Mouse (Mus musculus): ENCODE data around the gene Cdh23. TPM values are rescaled to one million over a fixed set of nuclear protein-coding genes. Genes with fewer than 3 reads are reported as not detected.

Gene Cdh23
- total and polyA plus RNA-seq, 3 experiments, result 0.05 TPM; not detected in 2

DNA sequence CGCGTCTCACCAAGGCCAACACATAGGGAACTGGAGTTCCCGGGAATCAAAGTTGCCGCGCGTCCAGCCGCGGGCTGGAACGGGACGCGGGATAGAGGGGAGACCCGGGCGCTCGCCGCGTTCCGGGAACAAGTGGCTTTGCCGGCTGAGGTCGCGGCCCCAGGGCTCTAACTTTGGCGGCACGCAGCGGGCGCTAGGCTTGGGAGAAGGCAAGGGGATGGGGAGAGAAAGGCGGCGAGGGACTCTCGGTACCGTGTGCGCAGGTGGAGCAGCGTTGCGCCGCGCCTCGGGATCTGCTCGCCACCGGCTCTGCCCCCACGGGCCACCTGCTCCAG is 9.7 kb downstream of the Cdh23 start:
- Histone ChIP-seq H3K4me1 (ENCODE audit: insufficient read depth, low read depth, low read length) (no peaks in the 10 kb centered on the region), H3K9me3 (replicated peaks) (peaks cover 55% of the 10 kb centered on the region), H3K36me3 (replicated peaks) (no peaks in the 10 kb centered on the region), H3K27me3 (ENCODE audit: insufficient read depth, low read length) (no peaks in the 10 kb centered on the region), H3K4me3 (ENCODE audit: low read depth, low read length) (no peak overlapping the region)
- TF ChIP-seq TAL1 (conservative IDR thresholded peaks at IDR 0.05; ENCODE audit: low read depth, low read length) (no peak), CTCF (IDR thresholded peaks at IDR 0.05; ENCODE audit: low read depth, low read length) (no peak), POLR2AphosphoS5 (IDR thresholded peaks at IDR 0.05; ENCODE audit: insufficient replicate concordance, low read depth, low read length) (no peak), GATA1 (IDR thresholded peaks at IDR 0.05; ENCODE audit: borderline replicate concordance, low read length) (no peak), GATA2 (IDR thresholded peaks at IDR 0.05; ENCODE audit: borderline replicate concordance, low read depth, low read length) (no peak)
- DNase-seq (ENCODE audit: low spot score) (no peak), ATAC-seq (ENCODE audit: extremely low read depth, insufficient number of reproducible peaks, low FRiP score, poor library complexity, severe bottlenecking) (no peak)

DNA sequence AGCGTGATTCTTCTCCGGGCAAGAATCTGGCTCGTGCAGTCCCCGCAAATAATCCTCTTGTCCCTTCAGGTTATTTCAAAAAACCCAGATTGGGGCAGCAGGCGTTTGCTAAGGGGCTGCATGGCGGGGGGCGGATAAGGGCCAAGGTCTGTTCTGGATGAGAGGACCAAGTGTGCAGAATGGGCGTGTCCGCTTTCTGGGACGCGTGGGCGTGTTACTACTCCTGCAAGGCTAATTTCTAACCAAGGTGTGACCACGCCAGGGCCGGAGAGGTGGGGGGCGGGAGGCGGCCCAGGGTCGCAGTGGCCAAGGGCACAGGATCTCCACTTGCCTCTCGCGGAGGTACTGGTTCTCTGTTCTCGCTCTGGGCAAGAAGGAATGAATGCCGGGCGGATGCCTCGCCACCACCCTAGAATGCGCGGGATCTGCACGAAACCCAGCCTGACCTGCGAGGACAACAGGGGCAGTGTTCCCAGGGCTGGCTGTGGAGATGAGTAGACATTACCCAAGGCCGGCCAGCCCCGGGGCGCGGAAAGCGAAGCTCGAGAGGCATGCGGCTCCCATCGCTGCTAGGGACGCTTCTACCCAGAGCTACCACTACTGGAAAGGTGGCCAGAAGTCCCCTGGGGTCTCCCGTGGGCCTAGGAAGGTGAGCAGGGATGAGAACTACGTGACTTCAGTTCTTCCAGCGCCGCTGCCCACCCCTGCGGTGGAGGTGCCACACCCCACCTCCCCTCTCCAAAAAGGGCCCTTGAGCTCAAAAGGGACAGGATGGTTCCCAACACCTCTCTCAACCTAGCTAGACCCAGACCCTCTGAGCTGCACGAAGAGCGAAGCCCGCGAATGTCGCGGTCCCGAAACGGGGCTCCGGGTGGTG is 10.3 kb downstream of the Cdh23 start:
- no peaks in the 10 kb centered on the region for H3K36me3 ChIP-seq (replicated peaks)
- DNase-seq (ENCODE audit: low spot score) (no peak), ATAC-seq (ENCODE audit: extremely low read depth, insufficient number of reproducible peaks, low FRiP score, poor library complexity, severe bottlenecking) (no peak)
- no peaks in the 10 kb centered on the region for H3K4me1 ChIP-seq (ENCODE audit: insufficient read depth, low read depth, low read length)
- no peak overlapping the region for H3K4me3 ChIP-seq (ENCODE audit: low read depth, low read length)
- peaks cover 50% of the 10 kb centered on the region for H3K9me3 ChIP-seq (replicated peaks)
- TF ChIP-seq CTCF (IDR thresholded peaks at IDR 0.05; ENCODE audit: low read depth, low read length) (no peak), TAL1 (conservative IDR thresholded peaks at IDR 0.05; ENCODE audit: low read depth, low read length) (no peak), GATA1 (IDR thresholded peaks at IDR 0.05; ENCODE audit: borderline replicate concordance, low read length) (no peak), GATA2 (IDR thresholded peaks at IDR 0.05; ENCODE audit: borderline replicate concordance, low read depth, low read length) (no peak), POLR2AphosphoS5 (IDR thresholded peaks at IDR 0.05; ENCODE audit: insufficient replicate concordance, low read depth, low read length) (no peak)
- H3K27me3 ChIP-seq (ENCODE audit: insufficient read depth, low read length), result no peaks in the 10 kb centered on the region

DNA sequence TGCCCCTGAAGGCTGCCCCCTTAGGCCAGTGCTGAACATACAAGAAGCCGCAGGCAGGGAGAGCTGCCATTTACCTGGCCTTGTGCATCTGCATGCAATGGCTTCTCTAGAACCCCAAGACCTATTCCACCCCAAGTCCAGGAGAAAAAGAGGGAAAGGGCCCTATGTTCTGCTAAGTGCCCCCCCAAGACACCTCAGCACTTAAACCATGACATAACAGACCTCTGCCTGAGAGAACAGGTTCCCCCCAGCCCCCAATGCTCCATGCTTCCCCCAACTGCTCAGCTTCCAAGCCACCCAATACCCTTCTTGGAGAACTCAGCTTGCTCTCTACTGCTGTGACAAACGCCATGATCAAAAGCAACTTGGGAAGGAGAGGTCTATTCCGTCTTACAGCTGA is 17.4 kb downstream of the Cdh23 start:
- Histone ChIP-seq H3K9me3 (replicated peaks) (peaks cover 12% of the 10 kb centered on the region), H3K36me3 (replicated peaks) (no peaks in the 10 kb centered on the region), H3K27me3 (ENCODE audit: insufficient read depth, low read length) (no peaks in the 10 kb centered on the region), H3K4me1 (ENCODE audit: insufficient read depth, low read depth, low read length) (no peaks in the 10 kb centered on the region), H3K4me3 (ENCODE audit: low read depth, low read length) (no peak overlapping the region)
- no peak for ATAC-seq (ENCODE audit: extremely low read depth, insufficient number of reproducible peaks, low FRiP score, poor library complexity, severe bottlenecking)
- no peak for TF ChIP-seq CTCF (IDR thresholded peaks at IDR 0.05; ENCODE audit: low read depth, low read length)
- TF ChIP-seq GATA1 (IDR thresholded peaks at IDR 0.05; ENCODE audit: borderline replicate concordance, low read length), result no peak
- no peak for TF ChIP-seq POLR2AphosphoS5 (IDR thresholded peaks at IDR 0.05; ENCODE audit: insufficient replicate concordance, low read depth, low read length)
- TF ChIP-seq TAL1 (conservative IDR thresholded peaks at IDR 0.05; ENCODE audit: low read depth, low read length), result no peak
- TF ChIP-seq GATA2 (IDR thresholded peaks at IDR 0.05; ENCODE audit: borderline replicate concordance, low read depth, low read length), result no peak
- DNase-seq (ENCODE audit: low spot score), result no peak

GRCm38 (mm10) chr10:60677319-60677718 is 19.0 kb downstream of the Cdh23 start:
- Histone ChIP-seq H3K36me3 (replicated peaks) (no peaks in the 10 kb centered on the region), H3K27me3 (ENCODE audit: insufficient read depth, low read length) (no peaks in the 10 kb centered on the region), H3K4me1 (ENCODE audit: insufficient read depth, low read depth, low read length) (no peaks in the 10 kb centered on the region), H3K9me3 (replicated peaks) (peaks cover 10% of the 10 kb centered on the region), H3K4me3 (ENCODE audit: low read depth, low read length) (no peak overlapping the region)
- ATAC-seq (ENCODE audit: extremely low read depth, insufficient number of reproducible peaks, low FRiP score, poor library complexity, severe bottlenecking), result no peak
- TF ChIP-seq CTCF (IDR thresholded peaks at IDR 0.05; ENCODE audit: low read depth, low read length) (no peak), GATA1 (IDR thresholded peaks at IDR 0.05; ENCODE audit: borderline replicate concordance, low read length) (no peak), POLR2AphosphoS5 (IDR thresholded peaks at IDR 0.05; ENCODE audit: insufficient replicate concordance, low read depth, low read length) (no peak), TAL1 (conservative IDR thresholded peaks at IDR 0.05; ENCODE audit: low read depth, low read length) (no peak), GATA2 (IDR thresholded peaks at IDR 0.05; ENCODE audit: borderline replicate concordance, low read depth, low read length) (no peak)
- DNase-seq (ENCODE audit: low spot score), result no peak

GRCm38 (mm10) chr10:60670166-60670565 is 26.1 kb downstream of the Cdh23 start:
- no peak for ATAC-seq (ENCODE audit: extremely low read depth, insufficient number of reproducible peaks, low FRiP score, poor library complexity, severe bottlenecking)
- Histone ChIP-seq H3K9me3 (replicated peaks) (peaks cover 34% of the 10 kb centered on the region), H3K4me3 (ENCODE audit: low read depth, low read length) (no peak overlapping the region), H3K27me3 (ENCODE audit: insufficient read depth, low read length) (no peaks in the 10 kb centered on the region), H3K4me1 (ENCODE audit: insufficient read depth, low read depth, low read length) (no peaks in the 10 kb centered on the region), H3K36me3 (replicated peaks) (no peaks in the 10 kb centered on the region)
- no peak for DNase-seq (ENCODE audit: low spot score)
- TF ChIP-seq GATA2 (IDR thresholded peaks at IDR 0.05; ENCODE audit: borderline replicate concordance, low read depth, low read length) (no peak), CTCF (IDR thresholded peaks at IDR 0.05; ENCODE audit: low read depth, low read length) (no peak), TAL1 (conservative IDR thresholded peaks at IDR 0.05; ENCODE audit: low read depth, low read length) (no peak), POLR2AphosphoS5 (IDR thresholded peaks at IDR 0.05; ENCODE audit: insufficient replicate concordance, low read depth, low read length) (no peak), GATA1 (IDR thresholded peaks at IDR 0.05; ENCODE audit: borderline replicate concordance, low read length) (no peak)

DNA sequence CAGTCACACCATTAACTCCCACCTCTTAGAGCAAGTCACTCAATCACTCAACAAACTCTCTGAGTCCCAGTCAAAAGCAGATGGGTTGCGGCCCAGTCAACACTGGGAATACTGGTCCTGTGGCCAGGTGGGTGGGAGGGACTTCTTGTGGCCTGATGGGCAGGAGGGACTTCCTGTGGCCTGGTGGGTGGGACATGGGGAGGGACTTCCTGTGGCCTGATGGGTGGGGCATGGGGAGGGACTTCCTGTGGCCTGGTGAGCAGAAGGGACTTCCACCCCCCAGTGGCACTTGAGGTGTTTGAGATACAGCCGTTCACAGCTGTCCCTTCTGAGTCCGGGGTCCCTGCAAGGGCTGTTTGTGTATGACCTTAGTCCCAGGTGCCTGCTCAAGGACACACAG is 27.7 kb downstream of the Cdh23 start:
- no peaks in the 10 kb centered on the region for H3K4me1 ChIP-seq (ENCODE audit: insufficient read depth, low read depth, low read length)
- H3K9me3 ChIP-seq (replicated peaks), result peaks cover 36% of the 10 kb centered on the region
- no peak overlapping the region for H3K4me3 ChIP-seq (ENCODE audit: low read depth, low read length)
- TF ChIP-seq GATA1 (IDR thresholded peaks at IDR 0.05; ENCODE audit: borderline replicate concordance, low read length) (no peak), GATA2 (IDR thresholded peaks at IDR 0.05; ENCODE audit: borderline replicate concordance, low read depth, low read length) (no peak)
- no peaks in the 10 kb centered on the region for H3K27me3 ChIP-seq (ENCODE audit: insufficient read depth, low read length)
- ATAC-seq (ENCODE audit: extremely low read depth, insufficient number of reproducible peaks, low FRiP score, poor library complexity, severe bottlenecking), result no peak
- no peaks in the 10 kb centered on the region for H3K36me3 ChIP-seq (replicated peaks)
- DNase-seq (ENCODE audit: low spot score), result no peak

Measured in G1E (cell line).